Mouse (Mus musculus): ENCODE measurements around the gene Ecel1. TPM values are rescaled to one million over a fixed set of nuclear protein-coding genes. Genes with fewer than 3 reads are reported as not detected.

Gene Ecel1
- polyA plus RNA-seq (2016; fragmentation: Nextera tagmentation; extraction: Ambion mirVana): 0.11 TPM in 2 replicates

GRCm38 (mm10) chr1:87156199-87156587 lies at the start of gene Ecel1:
Gene Ecel1 (minus strand): TSS chr1:87156521.
- H3K4me1 ChIP-seq: peaks cover 26% of the 10 kb centered on the region
- H3K4me3 ChIP-seq: peak within 1 kb of the TSS; percentile 47
- H3K9me3 ChIP-seq (replicated peaks): no peaks in the 10 kb centered on the region
- H3K36me3 ChIP-seq: no peaks in the 10 kb centered on the region
- H3K27ac ChIP-seq: peak within 1 kb of the TSS; percentile 12; the same call in 1 of the 2 replicates
- WGBS: 3% methylated on average over 12 of the region's 12 CpGs
- H3K27me3 ChIP-seq (ENCODE audit: low read depth, poor library complexity, severe bottlenecking): peaks cover 100% of the 10 kb centered on the region
- DNase-seq (ENCODE audit: low spot score): peak; percentile 40

- no peak for DNase-seq (ENCODE audit: low spot score)
- no peaks in the 10 kb centered on the region for H3K36me3 ChIP-seq
- H3K27me3 ChIP-seq (ENCODE audit: low read depth, poor library complexity, severe bottlenecking): peaks cover 40% of the 10 kb centered on the region
- no peaks in the 10 kb centered on the region for H3K9me3 ChIP-seq (replicated peaks)
- H3K4me3 ChIP-seq: no peak overlapping the region
- peak overlapping the region; percentile 7; the same call in 1 of the 2 replicates for H3K27ac ChIP-seq
- H3K4me1 ChIP-seq: peaks cover 19% of the 10 kb centered on the region
- WGBS: 35% methylated on average over 3 of the region's 3 CpGs
Observed at GRCm38 (mm10) chr1:87205502-87205901, 49.2 kb upstream of the Ecel1 start.

GRCm38 (mm10) chr1:87205038-87205437 lies 48.7 kb upstream of the Ecel1 start:
- H3K4me1 ChIP-seq: peaks cover 19% of the 10 kb centered on the region
- no peak overlapping the region for H3K4me3 ChIP-seq
- H3K9me3 ChIP-seq (replicated peaks): no peaks in the 10 kb centered on the region
- H3K36me3 ChIP-seq: no peaks in the 10 kb centered on the region
- peak overlapping the region; percentile 7; the same call in 1 of the 2 replicates for H3K27ac ChIP-seq
- DNase-seq (ENCODE audit: low spot score): no peak
- peaks cover 40% of the 10 kb centered on the region for H3K27me3 ChIP-seq (ENCODE audit: low read depth, poor library complexity, severe bottlenecking)
- WGBS: 57% methylated on average over 6 of the region's 6 CpGs

- H3K9me3 ChIP-seq (replicated peaks): no peaks in the 10 kb centered on the region
- peaks cover 40% of the 10 kb centered on the region for H3K27me3 ChIP-seq (ENCODE audit: low read depth, poor library complexity, severe bottlenecking)
- H3K36me3 ChIP-seq: no peaks in the 10 kb centered on the region
- H3K4me1 ChIP-seq: peaks cover 19% of the 10 kb centered on the region
- no peak for DNase-seq (ENCODE audit: low spot score)
- peak within 1 kb of the TSS; percentile 7; the same call in 1 of the 2 replicates for H3K27ac ChIP-seq
- no peak within 1 kb of the TSS for H3K4me3 ChIP-seq
- WGBS: 86% methylated on average over 7 of the region's 7 CpGs
Observed at GRCm38 (mm10) chr1:87204465-87204864, 48.1 kb upstream of the Ecel1 start, which contains the start of gene Chrng. Gene Chrng (plus strand): TSS chr1:87204657.

GRCm38 (mm10) chr1:87203779-87204178 lies 47.5 kb upstream of the Ecel1 start:
- Histone ChIP-seq H3K4me3 (no peak overlapping the region), H3K9me3 (replicated peaks) (no peaks in the 10 kb centered on the region), H3K4me1 (peaks cover 19% of the 10 kb centered on the region), H3K27me3 (ENCODE audit: low read depth, poor library complexity, severe bottlenecking) (peaks cover 34% of the 10 kb centered on the region), H3K27ac (no peak overlapping the region), H3K36me3 (no peaks in the 10 kb centered on the region)
- no peak for DNase-seq (ENCODE audit: low spot score)
- WGBS: 82% methylated on average over 5 of the region's 5 CpGs

- Histone ChIP-seq H3K4me1 (peaks cover 19% of the 10 kb centered on the region), H3K27me3 (ENCODE audit: low read depth, poor library complexity, severe bottlenecking) (peaks cover 15% of the 10 kb centered on the region), H3K4me3 (no peak overlapping the region), H3K9me3 (replicated peaks) (no peaks in the 10 kb centered on the region), H3K27ac (no peak overlapping the region), H3K36me3 (no peaks in the 10 kb centered on the region)
- DNase-seq (ENCODE audit: low spot score): no peak
- 58% methylated on average over 1 of the region's 1 CpGs for WGBS
Observed at GRCm38 (mm10) chr1:87201848-87202247, 45.5 kb upstream of the Ecel1 start.

GRCm38 (mm10) chr1:87200811-87201210 lies 44.5 kb upstream of the Ecel1 start:
- H3K4me3 ChIP-seq: no peak overlapping the region
- 84% methylated on average over 2 of the region's 2 CpGs for WGBS
- no peak for DNase-seq (ENCODE audit: low spot score)
- H3K27me3 ChIP-seq (ENCODE audit: low read depth, poor library complexity, severe bottlenecking): peaks cover 5% of the 10 kb centered on the region
- no peaks in the 10 kb centered on the region for H3K9me3 ChIP-seq (replicated peaks)
- peaks cover 11% of the 10 kb centered on the region for H3K4me1 ChIP-seq
- H3K27ac ChIP-seq: no peak overlapping the region
- H3K36me3 ChIP-seq: no peaks in the 10 kb centered on the region

GRCm38 (mm10) chr1:87198119-87199065 lies 42.1 kb upstream of the Ecel1 start:
- DNase-seq (ENCODE audit: low spot score): no peak
- Histone ChIP-seq H3K27me3 (ENCODE audit: low read depth, poor library complexity, severe bottlenecking) (no peaks in the 10 kb centered on the region), H3K36me3 (no peaks in the 10 kb centered on the region), H3K9me3 (replicated peaks) (no peaks in the 10 kb centered on the region), H3K4me3 (no peak overlapping the region), H3K4me1 (no peaks in the 10 kb centered on the region), H3K27ac (no peak overlapping the region)
- WGBS: 86% methylated on average over 12 of the region's 12 CpGs

- 82% methylated on average over 9 of the region's 9 CpGs for WGBS
- Histone ChIP-seq H3K27ac (no peak overlapping the region), H3K27me3 (ENCODE audit: low read depth, poor library complexity, severe bottlenecking) (peaks cover 4% of the 10 kb centered on the region; the same call in 1 of the 2 replicates), H3K36me3 (no peaks in the 10 kb centered on the region), H3K4me3 (no peak overlapping the region), H3K9me3 (replicated peaks) (no peaks in the 10 kb centered on the region), H3K4me1 (no peaks in the 10 kb centered on the region)
- DNase-seq (ENCODE audit: low spot score): no peak
Observed at GRCm38 (mm10) chr1:87197296-87197695, 41.0 kb upstream of the Ecel1 start.

- Histone ChIP-seq H3K4me1 (peaks cover 27% of the 10 kb centered on the region), H3K27me3 (ENCODE audit: low read depth, poor library complexity, severe bottlenecking) (peaks cover 51% of the 10 kb centered on the region), H3K9me3 (replicated peaks) (no peaks in the 10 kb centered on the region), H3K4me3 (no peak within 1 kb of the TSS), H3K27ac (peak within 1 kb of the TSS; percentile 50; the same call in 1 of the 2 replicates), H3K36me3 (no peaks in the 10 kb centered on the region)
- DNase-seq (ENCODE audit: low spot score): no peak
- 28% methylated on average over 4 of the region's 4 CpGs for WGBS
Observed at GRCm38 (mm10) chr1:87190429-87190828, 34.1 kb upstream of the Ecel1 start, which contains the start of gene Chrnd. Gene Chrnd (plus strand): TSS chr1:87190607.

GRCm38 (mm10) chr1:87187037-87187355 lies 30.7 kb upstream of the Ecel1 start:
- peak overlapping the region; percentile 62 for H3K4me3 ChIP-seq
- peaks cover 78% of the 10 kb centered on the region for H3K27me3 ChIP-seq (ENCODE audit: low read depth, poor library complexity, severe bottlenecking)
- no peaks in the 10 kb centered on the region for H3K36me3 ChIP-seq
- H3K27ac ChIP-seq: peak overlapping the region; percentile 77
- WGBS: under 1% methylated on average over 15 of the region's 15 CpGs
- peaks cover 33% of the 10 kb centered on the region for H3K4me1 ChIP-seq
- no peaks in the 10 kb centered on the region for H3K9me3 ChIP-seq (replicated peaks)
- peak; percentile 97 for DNase-seq (ENCODE audit: low spot score)

GRCm38 (mm10) chr1:87186261-87187036 lies 30.1 kb upstream of the Ecel1 start:
- Histone ChIP-seq H3K27me3 (ENCODE audit: low read depth, poor library complexity, severe bottlenecking) (peaks cover 83% of the 10 kb centered on the region), H3K27ac (peak overlapping the region; percentile 77), H3K36me3 (no peaks in the 10 kb centered on the region), H3K4me1 (peaks cover 33% of the 10 kb centered on the region), H3K9me3 (replicated peaks) (no peaks in the 10 kb centered on the region), H3K4me3 (peak overlapping the region; percentile 62)
- DNase-seq (ENCODE audit: low spot score): no peak
- 2% methylated on average over 54 of the region's 54 CpGs for WGBS

Measured in limb, embryonic 10.5 days (tissue).